Mouse (Mus musculus): ENCODE measurements around the gene Slc26a10. TPM values are rescaled to one million over a fixed set of nuclear protein-coding genes. Genes with fewer than 3 reads are reported as not detected.
"Not testable (repeated sequence)": the region's sequence is repeated elsewhere in the genome, so short reads cannot be mapped to it uniquely, and the experiment has no call there.

Gene Slc26a10
- total and polyA plus RNA-seq, 3 experiments = 0.35 to 1.1 (median 0.58) TPM

DNA sequence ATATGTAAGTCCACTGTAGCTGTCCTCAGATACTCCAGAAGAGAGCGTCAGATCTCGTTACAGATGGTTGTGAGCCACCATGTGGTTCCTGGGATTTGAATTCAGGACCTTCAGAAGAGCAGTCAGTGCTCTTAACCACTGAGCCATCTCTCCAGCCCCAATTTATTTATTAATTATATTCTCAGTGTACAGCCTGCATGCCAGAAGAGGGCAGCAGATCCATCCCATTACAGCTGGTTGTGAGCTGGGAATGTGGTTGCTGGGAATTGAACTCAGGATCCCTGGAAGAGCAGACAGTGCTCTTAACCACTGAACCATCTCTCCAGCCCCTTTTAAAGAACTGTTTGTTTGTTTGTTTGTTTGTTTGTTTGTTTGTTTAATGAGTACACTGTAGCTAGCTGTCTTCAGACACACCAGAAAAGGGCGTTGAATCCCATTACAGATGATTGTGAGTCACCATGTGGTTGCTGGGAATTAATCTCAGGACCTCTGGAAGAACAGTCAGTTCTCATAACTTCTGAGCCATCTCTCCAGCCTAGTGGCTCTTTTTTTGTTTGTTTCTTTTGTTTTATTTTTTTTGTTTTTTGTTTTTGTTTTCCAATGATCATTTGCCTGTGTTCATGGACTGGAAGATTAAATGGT, 45.9 kb downstream of the Slc26a10 start:
- not testable (repeated sequence) for DNase-seq

GRCm38 (mm10) chr10:127132469-127132868, 48.0 kb downstream of the Slc26a10 start:
- DNase-seq = no peak

DNA sequence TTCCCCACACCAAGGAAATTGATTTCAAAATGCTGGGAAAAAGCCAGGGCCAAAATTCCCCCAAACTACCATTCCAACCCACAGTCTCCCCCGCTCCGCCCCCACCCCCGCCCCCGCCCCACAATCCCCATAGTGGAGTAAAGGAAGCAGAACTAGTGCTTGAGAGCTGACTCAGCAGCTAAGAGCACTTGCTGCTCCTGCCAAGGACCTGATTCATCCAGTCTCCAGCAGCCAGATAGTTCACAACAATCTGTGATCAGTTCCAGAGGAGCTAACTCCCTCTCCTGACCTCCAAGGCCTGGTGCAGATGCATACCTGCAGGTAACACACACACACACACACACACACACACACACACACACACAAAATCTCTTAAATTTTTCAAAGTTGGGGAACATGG, 51.0 kb downstream of the Slc26a10 start:
- DNase-seq = peak; percentile 45

DNA sequence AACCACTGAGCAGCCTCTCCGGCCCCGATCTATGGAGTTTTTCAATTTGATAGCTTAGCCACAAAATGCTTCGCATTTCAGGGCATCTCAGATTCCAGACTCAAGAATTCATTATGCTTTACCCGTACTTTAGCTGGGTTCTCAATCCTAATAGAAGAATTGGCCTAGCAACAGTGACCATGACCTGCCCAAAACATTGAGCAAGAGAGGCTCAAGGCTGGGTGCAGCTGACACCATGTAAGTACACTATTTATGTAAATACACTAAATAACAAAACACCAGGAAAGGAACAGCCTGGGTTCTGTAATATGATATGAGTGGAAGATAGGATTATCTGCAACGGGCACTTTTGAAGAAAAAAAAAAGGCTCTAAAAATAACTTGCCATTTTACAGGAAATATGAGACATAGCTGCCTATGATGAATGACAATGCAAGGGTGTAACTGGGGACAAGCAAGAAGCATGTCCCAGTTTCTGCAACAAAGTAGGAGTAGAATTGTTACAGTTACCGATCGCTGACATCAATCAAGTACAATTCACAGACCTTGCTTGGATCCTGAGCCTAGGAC, 52.6 kb downstream of the Slc26a10 start:
- peak; percentile 72 for DNase-seq

GRCm38 (mm10) chr10:127126579-127126978, 53.9 kb downstream of the Slc26a10 start:
- no peak for DNase-seq

DNA sequence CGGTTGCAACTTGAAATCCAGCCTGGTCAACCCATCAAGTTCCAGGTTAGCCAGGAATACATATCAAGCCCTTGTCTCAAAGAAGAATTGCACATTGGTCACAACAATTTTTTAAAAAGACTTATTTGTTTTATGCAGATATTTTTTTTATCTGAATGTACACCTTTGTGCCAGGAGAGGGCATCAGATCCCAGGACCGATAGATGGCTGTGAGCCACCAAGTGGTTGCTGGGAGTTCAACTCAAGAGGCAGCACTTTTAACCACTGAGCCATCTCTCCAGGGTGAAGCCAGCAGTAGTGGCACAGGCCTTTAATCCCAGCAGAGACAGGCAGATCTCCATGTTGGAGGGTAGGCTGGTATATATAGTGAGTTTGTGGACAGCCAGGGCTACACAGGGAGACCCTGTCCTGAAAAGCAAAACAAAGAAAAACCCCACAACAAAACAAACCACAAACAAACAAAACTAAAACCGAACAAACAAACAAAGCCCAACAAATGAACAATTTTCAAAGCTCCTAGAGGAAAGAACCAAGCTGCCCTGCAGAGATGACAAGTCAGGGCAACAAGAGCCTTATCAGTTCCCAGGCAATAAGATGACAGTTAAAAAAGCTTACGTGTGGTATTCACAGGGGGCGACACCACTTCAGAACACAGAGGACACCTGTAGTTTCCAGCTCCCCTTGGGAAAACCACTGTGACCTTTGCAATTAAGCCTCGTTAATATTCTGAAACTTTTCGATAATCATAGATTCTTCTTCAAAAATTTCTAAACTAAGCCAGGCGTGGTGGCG, 55.0 kb downstream of the Slc26a10 start:
- DNase-seq = peak; percentile 57

- DNase-seq = peak; percentile 62
These were observed 57.0 kb downstream of the Slc26a10 start for GRCm38 (mm10) chr10:127123436-127123805.

DNA sequence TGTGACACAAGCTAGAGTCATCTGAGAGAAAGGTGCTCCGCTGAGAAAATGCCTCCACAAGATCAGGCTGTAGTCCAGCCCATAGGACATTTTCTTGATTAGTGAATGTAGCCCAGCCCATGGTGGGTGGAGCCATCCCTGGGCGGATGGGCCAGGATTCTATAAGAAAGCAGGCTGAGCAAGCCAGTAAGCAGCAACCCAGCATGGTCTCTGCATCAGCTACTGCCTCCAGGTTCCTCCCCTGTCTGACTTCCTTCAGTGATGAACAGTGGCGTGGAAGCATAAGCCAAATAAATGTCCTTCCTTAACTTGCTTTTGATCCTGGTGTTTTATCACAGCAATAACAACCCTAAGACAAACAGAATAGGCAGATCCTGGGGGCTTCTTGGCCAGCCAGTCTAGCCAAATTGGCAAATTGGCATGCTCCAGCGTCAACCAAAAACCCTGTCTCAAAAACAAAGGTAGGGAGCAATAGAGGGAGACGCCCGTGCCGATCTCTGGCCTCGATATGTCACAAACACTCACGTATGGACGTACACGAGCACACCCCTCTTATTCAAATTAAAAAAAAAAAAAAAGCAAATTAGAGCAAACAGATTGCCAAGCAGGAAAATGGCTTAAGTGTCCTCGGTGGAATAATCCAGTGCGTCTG, 57.5 kb downstream of the Slc26a10 start:
- peak; percentile 26 for DNase-seq

GRCm38 (mm10) chr10:127122018-127122417, 58.4 kb downstream of the Slc26a10 start:
- DNase-seq = no peak

Other genes with a start within 250 kb of the Slc26a10 start
- 100 to 1,000 TPM in 1 of 2 experiments, 10 to 100 TPM in 1; 75.0 to 119 TPM for gene Ctdsp2, start 201.9 kb downstream of the Slc26a10 start, total RNA-seq (2021)
- 98.8 and 100 TPM in 2 replicates for gene Ctdsp2, start 201.9 kb downstream of the Slc26a10 start, polyA plus RNA-seq (2012; rRNA removed)
- 1 to 10 TPM; 4.0 to 5.3 TPM for gene Avil, start 179.9 kb downstream of the Slc26a10 start, total RNA-seq (2021)
- 0.19 and 0.21 TPM in 2 replicates for gene Avil, start 179.9 kb downstream of the Slc26a10 start, polyA plus RNA-seq (2012; rRNA removed)
- 10 to 100 TPM; 42.2 to 67.9 TPM for gene Tsfm, start 149.8 kb downstream of the Slc26a10 start, total RNA-seq (2021)
- 55.0 and 68.9 TPM in 2 replicates for gene Tsfm, start 149.8 kb downstream of the Slc26a10 start, polyA plus RNA-seq (2012; rRNA removed)
- gene Mettl1, start 139.2 kb downstream of the Slc26a10 start, total RNA-seq (2021) = 10 to 100 TPM; 17.7 to 23.0 TPM
- gene Mettl1, start 139.2 kb downstream of the Slc26a10 start, polyA plus RNA-seq (2012; rRNA removed) = 18.2 and 23.7 TPM in 2 replicates
- gene Eef1akmt3, start 139.1 kb downstream of the Slc26a10 start, total RNA-seq (2021) = under 1 TPM; 0.14 to 0.69 TPM
- 0.18 and 0.23 TPM in 2 replicates for gene Eef1akmt3, start 139.1 kb downstream of the Slc26a10 start, polyA plus RNA-seq (2012; rRNA removed)
- gene Cyp27b1, start 132.4 kb downstream of the Slc26a10 start, total RNA-seq (2021) = under 1 TPM; 0.28 to 0.61 TPM
- 0.28 and 0.35 TPM in 2 replicates for gene Cyp27b1, start 132.4 kb downstream of the Slc26a10 start, polyA plus RNA-seq (2012; rRNA removed)
- gene March9, start 120.5 kb downstream of the Slc26a10 start, total RNA-seq (2021) = 10 to 100 TPM in 1 of 2 experiments, 1 to 10 TPM in 1; 5.4 to 12.2 TPM
- gene March9, start 120.5 kb downstream of the Slc26a10 start, polyA plus RNA-seq (2012; rRNA removed) = 20.1 and 20.6 TPM in 2 replicates
- 100 to 1,000 TPM; 166 to 233 TPM for gene Cdk4, start 117.1 kb downstream of the Slc26a10 start, total RNA-seq (2021)
- gene Cdk4, start 117.1 kb downstream of the Slc26a10 start, polyA plus RNA-seq (2012; rRNA removed) = 100 and 106 TPM in 2 replicates
- 100 to 1,000 TPM; 115 to 129 TPM for gene Tspan31, start 110.4 kb downstream of the Slc26a10 start, total RNA-seq (2021)
- gene Tspan31, start 110.4 kb downstream of the Slc26a10 start, polyA plus RNA-seq (2012; rRNA removed) = 53.3 and 62.3 TPM in 2 replicates
- 1 to 10 TPM; 2.2 to 3.8 TPM for gene Agap2, start 105.4 kb downstream of the Slc26a10 start, total RNA-seq (2021)
- gene Agap2, start 105.4 kb downstream of the Slc26a10 start, polyA plus RNA-seq (2012; rRNA removed) = 8.7 and 9.8 TPM in 2 replicates
- 100 to 1,000 TPM; 127 to 147 TPM for gene Os9, start 59.5 kb downstream of the Slc26a10 start, total RNA-seq (2021)
- gene Os9, start 59.5 kb downstream of the Slc26a10 start, polyA plus RNA-seq (2012; rRNA removed) = 82.2 and 108 TPM in 2 replicates
- gene B4galnt1, start 15.4 kb downstream of the Slc26a10 start, total RNA-seq (2021) = 10 to 100 TPM in 1 of 2 experiments, 1 to 10 TPM in 1; 8.3 to 11.6 TPM
- 17.8 and 19.1 TPM in 2 replicates for gene B4galnt1, start 15.4 kb downstream of the Slc26a10 start, polyA plus RNA-seq (2012; rRNA removed)
- gene Arhgef25, start 9.4 kb upstream of the Slc26a10 start, total RNA-seq (2021) = 10 to 100 TPM; 16.0 to 25.8 TPM
- gene Arhgef25, start 9.4 kb upstream of the Slc26a10 start, polyA plus RNA-seq (2012; rRNA removed) = 41.3 and 44.9 TPM in 2 replicates
- 10 to 100 TPM; 53.6 to 75.7 TPM for gene Dtx3, start 15.1 kb upstream of the Slc26a10 start, total RNA-seq (2021)
- 203 and 219 TPM in 2 replicates for gene Dtx3, start 15.1 kb upstream of the Slc26a10 start, polyA plus RNA-seq (2012; rRNA removed)
- 10 to 100 TPM; 41.6 to 47.8 TPM for gene Pip4k2c, start 30.9 kb upstream of the Slc26a10 start, total RNA-seq (2021)
- 21.7 and 22.5 TPM in 2 replicates for gene Pip4k2c, start 30.9 kb upstream of the Slc26a10 start, polyA plus RNA-seq (2012; rRNA removed)
- gene Kif5a, start 82.7 kb upstream of the Slc26a10 start, total RNA-seq (2021) = 1 to 10 TPM; 6.2 to 7.8 TPM
- 28.9 and 30.1 TPM in 2 replicates for gene Kif5a, start 82.7 kb upstream of the Slc26a10 start, polyA plus RNA-seq (2012; rRNA removed)
- 100 to 1,000 TPM; 149 to 168 TPM for gene Dctn2, start 85.7 kb upstream of the Slc26a10 start, total RNA-seq (2021)
- gene Dctn2, start 85.7 kb upstream of the Slc26a10 start, polyA plus RNA-seq (2012; rRNA removed) = 205 and 234 TPM in 2 replicates
- 10 to 100 TPM; 39.7 to 45.0 TPM for gene Mbd6, start 108.4 kb upstream of the Slc26a10 start, total RNA-seq (2021)
- 99.9 and 105 TPM in 2 replicates for gene Mbd6, start 108.4 kb upstream of the Slc26a10 start, polyA plus RNA-seq (2012; rRNA removed)
- gene Mars, start 131.1 kb upstream of the Slc26a10 start, total RNA-seq (2021) = 100 to 1,000 TPM; 106 to 128 TPM
- gene Mars, start 131.1 kb upstream of the Slc26a10 start, polyA plus RNA-seq (2012; rRNA removed) = 90.6 and 111 TPM in 2 replicates
- gene Arhgap9, start 141.3 kb upstream of the Slc26a10 start, total RNA-seq (2021) = 1 to 10 TPM; 1.9 to 2.7 TPM
- gene Arhgap9, start 141.3 kb upstream of the Slc26a10 start, polyA plus RNA-seq (2012; rRNA removed) = 2.7 and 3.7 TPM in 2 replicates
- 1 to 10 TPM; 2.6 to 5.0 TPM for gene Gli1, start 161.3 kb upstream of the Slc26a10 start, total RNA-seq (2021)
- gene Gli1, start 161.3 kb upstream of the Slc26a10 start, polyA plus RNA-seq (2012; rRNA removed) = 9.1 and 10.2 TPM in 2 replicates
- gene Inhbe, start 173.8 kb upstream of the Slc26a10 start, total RNA-seq (2021) = not detected
- gene Inhbe, start 173.8 kb upstream of the Slc26a10 start, polyA plus RNA-seq (2012; rRNA removed) = 0.01 and 0.02 TPM in 2 replicates
- under 1 TPM in 1 of 2 experiments, not detected in 1; 0.20 TPM for gene Inhbc, start 189.8 kb upstream of the Slc26a10 start, total RNA-seq (2021)
- gene Inhbc, start 189.8 kb upstream of the Slc26a10 start, polyA plus RNA-seq (2012; rRNA removed) = 0.08 TPM in 1 of 2 replicates, not detected in the other
- gene R3hdm2, start 199.7 kb upstream of the Slc26a10 start, total RNA-seq (2021) = 100 to 1,000 TPM; 116 to 127 TPM
- gene R3hdm2, start 199.7 kb upstream of the Slc26a10 start, polyA plus RNA-seq (2012; rRNA removed) = 182 and 274 TPM in 2 replicates

All from adrenal gland, adult 2 months (tissue).